Mouse (Mus musculus) heart, embryonic 11.5 days (tissue): ENCODE measurements around the gene Tbc1d10c. TPM values are rescaled to one million over a fixed set of nuclear protein-coding genes. Genes with fewer than 3 reads are reported as not detected.

ENCODE experiments used
- ATAC-seq: fragments of 200-750 bp; cut with Nextera tagmentation; replicated peaks from 2 replicates; pipeline ENCODE4 v1.8.0; 2017; ENCODE audit warnings: moderate library complexity; ENCODE audit not compliant: insufficient number of reproducible peaks, low FRiP score, low TSS enrichment
- H3K27ac ChIP-seq: fragments of 300-500 bp; sonication (generic); 2 replicates; pipeline ENCODE4 v1.5.1; 2014; ENCODE audit warnings: mild to moderate bottlenecking, low read depth, low read length
- H3K27me3 ChIP-seq: fragments of 300-500 bp; sonication (generic); 2 replicates; pipeline ENCODE4 v1.6.1; 2014; ENCODE audit warnings: mild to moderate bottlenecking, low read length, mixed read lengths; ENCODE audit not compliant: control insufficient read depth, insufficient read depth
- H3K36me3 ChIP-seq: fragments of 300-500 bp; sonication (generic); 2 replicates; pipeline ENCODE4 v1.6.1; 2014; ENCODE audit warnings: mild to moderate bottlenecking, low read length, moderate library complexity, mixed read lengths; ENCODE audit not compliant: control insufficient read depth, insufficient read depth
- H3K4me1 ChIP-seq: fragments of 300-500 bp; sonication (generic); 2 replicates; pipeline ENCODE4 v1.6.1; 2014; ENCODE audit warnings: low read length; ENCODE audit not compliant: control insufficient read depth, insufficient read depth
- H3K4me2 ChIP-seq: fragments of 300-500 bp; sonication (generic); 2 replicates; pipeline ENCODE4 v1.6.1; 2014; ENCODE audit warnings: mild to moderate bottlenecking, moderate library complexity
- H3K4me3 ChIP-seq: fragments of 300-500 bp; sonication (generic); 2 replicates; pipeline ENCODE4 v1.5.1; 2014; ENCODE audit warnings: low read depth, low read length
- H3K9ac ChIP-seq: fragments of 300-500 bp; sonication (generic); 2 replicates; pipeline ENCODE4 v1.6.1; 2014; ENCODE audit warnings: mild to moderate bottlenecking, low read depth, low read length, moderate library complexity
- H3K9me3 ChIP-seq: fragments of 300-500 bp; sonication (generic); replicated peaks from 2 replicates; pipeline ENCODE4 v1.6.1; 2016; ENCODE audit warnings: low read length; ENCODE audit not compliant: control insufficient read depth
- WGBS: fragments of 180-500 bp; shearing (Covaris S2); extraction: QIAGEN DNeasy Blood & Tissue Kit; methylation state at CpG from one replicate; pipeline ENCODE4 v1.1.7; 2014; ENCODE audit not compliant: insufficient replicate concordance; 5-methylcytosine and 5-hydroxymethylcytosine counted together
- polyA plus RNA-seq: library from polyadenylated mRNA; unstranded; fragments of >200 nt; fragmentation: Nextera tagmentation; extraction: Ambion mirVana; gene quantifications from 2 replicates; pipeline ENCODE4 v1.2.1, GENCODE M21; 2014

Tbc1d10c gene
- polyA plus RNA-seq, 1 experiment from 2014 or later: 1.0 TPM

DNA sequence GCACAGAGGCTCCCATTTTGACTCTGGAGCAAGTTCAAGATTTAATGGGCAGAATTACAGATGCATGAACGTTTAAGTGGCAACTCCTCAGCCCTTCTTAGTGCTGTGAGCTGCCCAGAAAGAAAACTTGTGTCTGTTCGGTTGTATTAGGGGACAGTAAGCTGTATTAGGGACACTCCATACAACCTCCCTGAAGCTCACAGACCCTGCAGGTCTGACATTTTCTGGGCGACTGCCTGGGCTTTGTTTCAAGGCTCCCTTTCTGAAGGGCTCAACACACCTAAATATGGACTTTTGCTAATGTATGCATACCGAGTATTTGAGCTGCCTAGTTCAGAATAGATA lies 27.6 kb downstream of the Tbc1d10c start:
- ATAC-seq: no peak
- WGBS: 36% methylated on average over 4 of the region's 4 CpGs
- H3K27ac ChIP-seq: peak overlapping the region; percentile 24; the same call in 1 of the 2 replicates

GRCm38 (mm10) chr19:4162646-4163542 lies 28.2 kb downstream of the Tbc1d10c start, which contains the start of gene Rps6kb2:
Gene Rps6kb2, minus strand, starts transcription at chr19:4163354.
- H3K4me3 ChIP-seq: peak within 1 kb of the TSS; percentile 73
- peak within 1 kb of the TSS; percentile 24; the same call in 1 of the 2 replicates for H3K27ac ChIP-seq
- peak within 1 kb of the TSS; percentile 88 for H3K4me2 ChIP-seq
- H3K9me3 ChIP-seq: no peaks in the 10 kb centered on the region
- no peaks in the 10 kb centered on the region for H3K27me3 ChIP-seq
- H3K9ac ChIP-seq: peak within 1 kb of the TSS; percentile 85
- 6% methylated on average over 42 of the region's 42 CpGs for WGBS
- H3K36me3 ChIP-seq: peaks cover 6% of the 10 kb centered on the region
- peak; percentile 70 for ATAC-seq
- peaks cover 9% of the 10 kb centered on the region for H3K4me1 ChIP-seq

More for the DNA sequence above, 27.6 kb downstream of the Tbc1d10c start:
- Histone ChIP-seq H3K27me3 (no peaks in the 10 kb centered on the region), H3K4me2 (peak overlapping the region; percentile 88), H3K36me3 (peaks cover 6% of the 10 kb centered on the region; the same call in 1 of the 2 replicates), H3K9me3 (no peaks in the 10 kb centered on the region), H3K4me1 (peaks cover 9% of the 10 kb centered on the region), H3K9ac (peak overlapping the region; percentile 85; the same call in 1 of the 2 replicates), H3K4me3 (peak overlapping the region; percentile 73)

DNA sequence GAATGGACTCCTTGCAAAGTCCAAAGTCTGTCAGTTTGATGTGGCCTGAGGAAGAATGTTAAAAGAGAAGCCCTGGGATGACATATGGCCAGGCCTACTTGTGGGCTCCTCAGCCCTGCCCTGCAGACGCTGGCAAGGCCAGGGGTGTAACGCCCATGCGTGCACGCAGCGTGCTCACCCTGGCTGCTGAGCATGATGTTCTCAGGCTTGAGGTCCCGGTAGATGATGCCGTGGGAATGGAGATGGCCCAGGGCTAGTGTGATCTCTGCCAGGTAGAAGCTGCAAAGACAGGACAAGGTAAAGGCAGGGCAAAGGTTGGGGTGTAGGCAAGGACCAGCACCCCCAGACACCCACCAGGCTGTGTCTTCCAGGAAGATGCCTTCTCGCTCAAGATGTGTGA lies 32.0 kb downstream of the Tbc1d10c start:
- peaks cover 13% of the 10 kb centered on the region for H3K36me3 ChIP-seq
- H3K9ac ChIP-seq: no peak overlapping the region
- WGBS: 93% methylated on average over 8 of the region's 8 CpGs
- peaks cover 7% of the 10 kb centered on the region; the same call in 1 of the 2 replicates for H3K4me1 ChIP-seq
- no peak for ATAC-seq
- no peak overlapping the region for H3K4me2 ChIP-seq
- H3K9me3 ChIP-seq: no peaks in the 10 kb centered on the region
- no peak overlapping the region for H3K27ac ChIP-seq
- no peaks in the 10 kb centered on the region for H3K27me3 ChIP-seq
- no peak overlapping the region for H3K4me3 ChIP-seq

GRCm38 (mm10) chr19:4156771-4157170 lies 34.3 kb downstream of the Tbc1d10c start:
- Histone ChIP-seq H3K9ac (no peak overlapping the region), H3K27ac (no peak overlapping the region), H3K4me2 (no peak overlapping the region), H3K27me3 (no peaks in the 10 kb centered on the region), H3K36me3 (peaks cover 19% of the 10 kb centered on the region), H3K9me3 (no peaks in the 10 kb centered on the region), H3K4me1 (no peaks in the 10 kb centered on the region), H3K4me3 (no peak overlapping the region)
- no peak for ATAC-seq
- WGBS: 92% methylated on average over 12 of the region's 12 CpGs

GRCm38 (mm10) chr19:4156073-4156579 lies 35.0 kb downstream of the Tbc1d10c start:
- ATAC-seq: no peak
- H3K4me2 ChIP-seq: no peak overlapping the region
- H3K4me3 ChIP-seq: no peak overlapping the region
- peaks cover 21% of the 10 kb centered on the region for H3K36me3 ChIP-seq
- no peak overlapping the region for H3K27ac ChIP-seq
- no peaks in the 10 kb centered on the region for H3K4me1 ChIP-seq
- WGBS: 66% methylated on average over 20 of the region's 20 CpGs
- no peak overlapping the region for H3K9ac ChIP-seq
- H3K27me3 ChIP-seq: no peaks in the 10 kb centered on the region
- no peaks in the 10 kb centered on the region for H3K9me3 ChIP-seq

- Histone ChIP-seq H3K27me3 (no peaks in the 10 kb centered on the region), H3K27ac (no peak overlapping the region), H3K4me3 (no peak overlapping the region), H3K9me3 (no peaks in the 10 kb centered on the region), H3K36me3 (peaks cover 21% of the 10 kb centered on the region), H3K9ac (0 out of 2 replicates have a peak overlapping the region, but pooled peaks have one; percentile 4), H3K4me1 (no peaks in the 10 kb centered on the region), H3K4me2 (no peak overlapping the region)
- 82% methylated on average over 6 of the region's 6 CpGs for WGBS
- no peak for ATAC-seq
Measured at GRCm38 (mm10) chr19:4155223-4156072, 35.6 kb downstream of the Tbc1d10c start.

DNA sequence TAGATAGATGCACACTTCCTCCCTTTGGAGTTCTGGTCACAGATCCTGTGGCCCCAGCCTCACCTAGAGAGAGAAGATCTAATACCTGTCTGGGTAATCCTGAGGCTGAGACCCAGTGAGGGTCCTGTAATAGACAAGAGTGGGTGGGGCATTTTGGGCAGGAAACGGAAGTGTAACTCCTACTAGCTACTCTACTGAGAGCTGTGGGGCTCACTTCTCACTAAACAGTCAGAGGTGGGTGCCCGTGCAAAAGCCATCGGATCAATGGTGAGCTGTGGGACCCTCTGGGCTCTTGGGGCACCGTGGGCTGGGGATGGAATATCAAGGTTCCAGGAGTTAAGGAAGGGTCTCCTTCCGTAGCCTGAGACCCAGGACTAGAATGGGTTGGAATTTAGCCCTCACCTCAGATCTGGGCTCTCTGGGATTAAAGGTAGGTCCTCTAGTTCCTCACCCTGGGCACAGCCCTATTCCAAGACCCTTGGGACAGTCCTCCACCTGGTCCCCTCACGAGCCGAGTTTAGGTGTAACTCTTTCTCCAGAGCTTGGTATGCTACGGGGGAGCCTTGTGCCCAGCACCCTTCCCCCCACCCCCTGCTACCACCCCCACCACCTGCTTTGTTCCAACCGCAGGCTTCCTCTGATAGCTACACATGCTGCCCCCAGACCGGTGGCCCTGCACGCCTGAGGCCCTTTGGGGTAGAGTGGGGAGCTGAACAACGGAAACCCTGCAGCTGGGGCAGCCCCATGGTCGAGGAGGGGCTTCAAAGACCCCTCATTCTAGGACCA lies 36.5 kb downstream of the Tbc1d10c start:
- Histone ChIP-seq H3K9me3 (no peaks in the 10 kb centered on the region), H3K9ac (0 out of 2 replicates have a peak overlapping the region, but pooled peaks have one; percentile 4), H3K4me3 (no peak overlapping the region), H3K27me3 (no peaks in the 10 kb centered on the region), H3K4me1 (no peaks in the 10 kb centered on the region), H3K36me3 (peaks cover 22% of the 10 kb centered on the region), H3K27ac (no peak overlapping the region), H3K4me2 (no peak overlapping the region)
- WGBS: 75% methylated on average over 13 of the region's 13 CpGs
- ATAC-seq: no peak
